Mouse (Mus musculus): ENCODE results near the gene A630095E13Rik.
A peak's percentile ranks its signal among the peaks of the same experiment; 100 is the strongest.
"Not testable (repeated sequence)": the region's sequence is repeated elsewhere in the genome, so short reads cannot be mapped to it uniquely, and the experiment has no call there.

Gene A630095E13Rik

GRCm38 (mm10) chr9:36643276-36643675, at the start of gene A630095E13Rik:
TSS of gene A630095E13Rik (minus strand) at chr9:36643376.
- not testable (repeated sequence) for DNase-seq (ENCODE audit: low spot score)

- no peak for DNase-seq (ENCODE audit: low spot score)
Measured at GRCm38 (mm10) chr9:36692920-36693319, 49.7 kb upstream of the A630095E13Rik start, which contains the start of gene Acrv1. TSS of gene Acrv1 (plus strand) at chr9:36693220.

- peak; percentile 17 for DNase-seq (ENCODE audit: low spot score)
Measured at GRCm38 (mm10) chr9:36687329-36687728, 44.2 kb upstream of the A630095E13Rik start.

GRCm38 (mm10) chr9:36681424-36681823, 38.2 kb upstream of the A630095E13Rik start:
- peak; percentile 6 for DNase-seq (ENCODE audit: low spot score)

All from MN1 (cell line).